Mouse (Mus musculus) spleen, postnatal 10 days (tissue): ENCODE data around the gene Unc93a2.
"Not testable (repeated sequence)": the region's sequence is repeated elsewhere in the genome, so short reads cannot be mapped to it uniquely, and the experiment has no call there.

Source experiments
- DNase-seq, 2 experiments: peaks; one replicate each; pipeline ENCODE4 v3.0.0; 2021 to 2022; ENCODE audit warnings: low spot score in 2 of 2

The Unc93a2 gene

DNA sequence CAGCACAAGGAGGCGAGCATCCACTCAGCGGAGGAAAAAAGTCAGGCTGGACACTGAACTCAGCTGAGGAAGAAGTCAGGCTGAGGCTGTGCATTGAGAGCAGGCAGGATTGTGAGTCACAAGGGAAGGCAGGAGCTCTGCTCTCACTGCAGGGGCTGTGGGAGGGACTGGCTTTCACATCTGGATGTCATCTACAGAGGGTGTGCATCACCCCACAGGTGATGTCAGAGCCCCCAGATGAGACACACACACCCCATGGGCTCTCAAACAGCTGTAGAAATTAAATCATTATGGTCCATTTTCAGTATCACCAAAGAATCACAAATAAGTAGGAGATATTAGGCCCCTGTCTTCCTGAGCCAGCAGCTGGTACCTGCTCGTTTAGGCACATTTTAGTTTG, at the start of gene Unc93a2:
Gene Unc93a2, minus strand, starts transcription at position 101 of the 400 bp plus-strand sequence.
- DNase-seq = not testable (repeated sequence)

- not testable (repeated sequence) for DNase-seq
Observed at GRCm38 (mm10) chr17:7434121-7434520, 48.9 kb upstream of the Unc93a2 start.

GRCm38 (mm10) chr17:7430210-7430631, 45.0 kb upstream of the Unc93a2 start:
- DNase-seq = not testable (repeated sequence)

DNA sequence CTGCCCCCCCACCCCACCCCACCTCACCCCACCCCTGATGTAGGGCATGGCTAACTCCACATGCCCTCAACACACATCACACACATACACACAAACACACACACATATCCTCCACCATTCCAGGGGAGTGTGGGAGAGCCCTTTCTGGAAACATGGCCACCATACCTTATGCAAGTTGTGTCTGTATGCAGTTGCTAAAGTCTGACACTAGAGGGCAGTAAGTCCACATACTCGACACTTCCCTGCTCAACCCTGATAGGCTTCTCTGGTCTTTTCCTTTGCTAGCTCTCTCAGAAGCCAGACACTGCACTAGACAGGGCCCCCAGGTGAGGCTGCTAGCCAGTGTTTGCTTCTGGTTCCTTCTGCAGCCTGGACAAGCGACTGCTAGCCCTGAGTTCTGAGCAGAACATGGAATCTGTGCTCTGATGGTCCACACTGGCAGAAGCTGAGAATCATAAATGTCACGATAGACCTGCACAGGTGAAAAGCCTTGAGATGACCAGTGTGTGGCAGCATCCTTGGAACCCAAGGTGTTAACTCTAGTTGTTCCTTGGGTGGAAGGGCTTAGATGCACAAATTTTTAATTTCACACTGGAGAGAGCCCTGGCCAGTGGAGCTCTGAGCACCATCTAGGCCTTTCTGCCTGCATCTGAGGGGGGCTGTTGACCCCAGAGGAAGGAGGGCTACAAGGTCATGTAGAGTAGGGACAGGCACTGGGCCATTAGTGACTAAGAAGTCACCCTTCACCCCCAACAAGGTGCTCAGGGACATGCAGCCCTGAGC, 35.1 kb upstream of the Unc93a2 start:
- DNase-seq = not testable (repeated sequence)

GRCm38 (mm10) chr17:7414601-7415310, 29.5 kb upstream of the Unc93a2 start:
- DNase-seq = not testable (repeated sequence)

- not testable (repeated sequence) for DNase-seq
Observed at GRCm38 (mm10) chr17:7413336-7413735, 28.1 kb upstream of the Unc93a2 start.

- DNase-seq = not testable (repeated sequence)
Observed at GRCm38 (mm10) chr17:7399770-7400169, 14.5 kb upstream of the Unc93a2 start.

GRCm38 (mm10) chr17:7398198-7398847, 13.1 kb upstream of the Unc93a2 start:
- DNase-seq = not testable (repeated sequence)

DNA sequence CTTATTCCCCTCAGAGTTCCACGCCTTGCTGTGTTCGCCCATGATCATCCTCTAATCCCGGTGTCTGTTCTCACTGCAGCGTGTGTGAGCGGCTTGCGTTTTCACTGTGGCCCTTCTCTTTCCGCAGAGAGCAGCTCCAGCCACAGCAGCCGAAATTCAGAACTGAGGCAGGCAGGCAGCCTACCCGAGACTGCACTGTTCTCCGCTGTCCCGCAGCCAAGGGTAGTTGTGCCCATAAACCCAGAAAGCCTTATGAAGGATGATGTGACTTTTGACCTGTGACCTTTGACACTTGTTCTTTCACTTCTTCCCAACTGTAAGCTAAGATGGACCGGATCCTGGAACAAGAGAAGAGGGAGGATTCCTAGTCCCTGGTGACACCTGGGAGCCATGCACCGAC, 11.8 kb upstream of the Unc93a2 start:
- DNase-seq = not testable (repeated sequence)

DNA sequence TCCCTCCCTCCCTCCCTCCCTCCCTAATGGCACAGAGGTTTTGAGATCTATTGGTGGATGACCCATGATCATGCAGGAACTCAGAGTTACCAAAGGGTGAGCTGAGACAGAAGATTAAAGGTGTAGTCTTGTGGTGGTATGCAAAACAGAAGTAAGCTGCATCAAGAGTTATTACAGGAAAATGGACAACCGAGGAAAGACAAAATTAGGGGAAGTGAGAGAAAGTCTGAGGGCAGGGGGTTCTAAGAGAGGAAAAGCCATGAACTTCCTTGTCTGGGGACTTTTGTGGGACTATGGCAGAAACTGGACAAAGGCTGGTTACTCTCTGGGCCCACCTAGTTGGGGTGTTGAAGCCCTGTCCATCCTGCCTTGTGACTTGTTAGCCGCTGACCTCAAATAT, 11.0 kb upstream of the Unc93a2 start:
- not testable (repeated sequence) for DNase-seq

DNA sequence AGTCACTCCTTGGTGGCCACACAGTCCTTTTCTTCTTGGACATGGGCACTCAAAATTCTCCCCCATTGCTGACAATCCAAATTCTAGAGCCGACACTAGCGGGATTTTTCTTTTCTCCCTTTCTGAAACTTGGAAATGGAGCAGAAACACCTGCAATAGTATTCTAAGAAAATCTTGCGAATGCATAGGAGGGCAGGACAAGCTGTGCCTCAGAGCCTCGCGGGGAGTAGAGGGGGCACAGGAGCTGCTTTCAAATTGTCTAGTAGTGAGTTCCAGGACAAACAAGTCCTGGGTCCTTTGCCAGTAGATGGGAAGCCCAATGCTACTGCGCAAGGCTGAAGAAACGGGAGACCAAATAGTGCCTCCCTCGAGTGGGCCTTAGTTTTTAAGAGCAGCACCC, 10.4 kb upstream of the Unc93a2 start:
- not testable (repeated sequence) for DNase-seq

GRCm38 (mm10) chr17:7395116-7395515, 9.9 kb upstream of the Unc93a2 start:
- not testable (repeated sequence) for DNase-seq

- not testable (repeated sequence) for DNase-seq
Observed at GRCm38 (mm10) chr17:7389898-7390297, 4.6 kb upstream of the Unc93a2 start.

GRCm38 (mm10) chr17:7388958-7389356, 3.7 kb upstream of the Unc93a2 start:
- not testable (repeated sequence) for DNase-seq

DNA sequence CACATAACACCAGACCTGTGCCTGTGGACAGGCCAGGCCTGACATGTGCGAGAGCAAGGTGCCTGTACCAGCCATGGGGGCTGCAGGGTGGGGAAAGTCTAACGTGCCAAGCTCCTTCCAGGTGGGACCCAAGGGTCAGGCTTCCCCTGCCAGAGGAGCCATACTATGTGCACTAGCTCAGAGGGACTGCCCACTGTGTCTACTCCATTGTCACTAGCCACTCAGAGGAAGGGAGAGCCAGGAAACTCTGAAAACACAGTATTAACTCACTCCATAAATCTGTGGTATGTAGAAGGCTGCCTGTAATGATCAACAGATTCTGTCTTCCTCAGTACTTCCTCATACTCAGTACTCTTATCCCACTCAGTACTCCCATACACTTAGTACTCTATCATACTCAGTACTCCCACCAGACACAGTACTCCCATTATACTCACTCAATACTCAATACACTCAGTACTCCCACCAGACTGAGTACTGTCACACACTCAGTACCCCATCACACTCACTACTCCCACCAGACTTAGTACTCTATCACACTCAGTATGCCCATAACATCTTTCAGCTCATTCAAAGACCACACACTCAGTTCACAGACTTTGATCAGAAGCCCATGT, 3.2 kb upstream of the Unc93a2 start:
- DNase-seq = not testable (repeated sequence)

- DNase-seq = not testable (repeated sequence)
Observed at GRCm38 (mm10) chr17:7386016-7386415, 752 bp upstream of the Unc93a2 start.

DNA sequence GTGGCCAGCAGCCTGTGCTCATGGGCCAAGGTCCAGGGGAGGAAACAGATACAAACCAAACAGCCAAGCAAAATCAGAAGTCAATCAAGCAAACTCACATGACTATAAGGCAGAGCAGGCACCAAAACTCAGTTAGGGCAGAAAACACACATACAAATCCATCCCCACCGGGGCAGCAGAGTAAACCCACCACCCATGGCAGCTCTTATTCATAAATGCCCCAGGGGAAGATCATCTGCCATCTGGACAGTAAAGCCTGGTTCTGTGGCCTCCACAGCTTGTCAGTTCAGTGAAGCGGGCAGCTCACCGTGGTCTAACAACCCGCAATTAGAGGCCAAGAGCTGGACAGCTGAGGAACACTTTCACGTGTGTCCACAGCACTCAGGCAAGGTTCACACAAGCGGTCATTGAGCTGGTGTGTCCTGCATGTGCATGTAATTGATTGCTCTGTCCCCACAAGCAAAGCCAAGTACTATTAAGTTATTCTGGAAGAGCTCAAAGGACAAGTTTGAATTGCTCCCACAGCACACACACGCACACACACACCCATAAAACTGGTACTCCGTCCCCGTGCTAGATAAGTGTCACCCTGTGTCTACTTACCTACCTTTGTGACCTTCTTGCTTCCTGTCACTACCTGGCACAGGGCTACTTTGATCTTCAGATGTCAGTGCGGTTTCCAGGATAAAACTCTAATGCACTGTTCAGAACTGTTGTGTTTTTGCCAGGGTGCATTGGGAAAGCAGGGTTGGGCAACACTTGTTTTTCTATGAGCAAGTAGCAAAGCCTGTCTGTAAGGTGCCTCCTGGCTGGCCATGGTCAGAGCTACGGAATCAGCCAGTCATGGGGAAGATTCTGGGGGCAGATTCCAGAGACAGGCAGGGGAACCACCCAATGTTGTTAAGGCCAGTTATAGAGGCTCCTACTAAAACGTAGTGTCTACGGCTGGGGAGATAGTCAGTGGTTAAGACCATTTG, 1.8 kb downstream of the Unc93a2 start:
- DNase-seq = not testable (repeated sequence)

- DNase-seq = not testable (repeated sequence)
Observed at GRCm38 (mm10) chr17:7382711-7383110, 2.6 kb downstream of the Unc93a2 start.

DNA sequence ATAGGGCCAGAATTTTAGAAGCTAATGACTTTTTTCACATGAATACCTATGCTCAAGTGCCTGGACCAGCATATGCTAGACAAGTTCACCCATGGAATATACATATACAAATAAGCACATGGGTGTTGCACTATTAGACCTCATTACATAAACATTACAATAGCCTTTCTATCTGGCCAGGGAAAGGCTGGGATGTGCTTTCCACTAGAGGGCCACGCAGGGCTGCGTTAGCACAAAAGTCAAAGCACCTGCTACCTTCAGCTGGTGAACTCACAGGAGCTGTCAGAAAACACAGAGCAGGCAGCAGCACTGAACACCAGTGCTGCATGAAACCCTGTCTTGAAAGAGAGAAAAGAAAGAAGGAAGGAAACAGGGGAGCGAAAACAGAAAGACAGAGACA, 7.4 kb downstream of the Unc93a2 start:
- DNase-seq = not testable (repeated sequence)

DNA sequence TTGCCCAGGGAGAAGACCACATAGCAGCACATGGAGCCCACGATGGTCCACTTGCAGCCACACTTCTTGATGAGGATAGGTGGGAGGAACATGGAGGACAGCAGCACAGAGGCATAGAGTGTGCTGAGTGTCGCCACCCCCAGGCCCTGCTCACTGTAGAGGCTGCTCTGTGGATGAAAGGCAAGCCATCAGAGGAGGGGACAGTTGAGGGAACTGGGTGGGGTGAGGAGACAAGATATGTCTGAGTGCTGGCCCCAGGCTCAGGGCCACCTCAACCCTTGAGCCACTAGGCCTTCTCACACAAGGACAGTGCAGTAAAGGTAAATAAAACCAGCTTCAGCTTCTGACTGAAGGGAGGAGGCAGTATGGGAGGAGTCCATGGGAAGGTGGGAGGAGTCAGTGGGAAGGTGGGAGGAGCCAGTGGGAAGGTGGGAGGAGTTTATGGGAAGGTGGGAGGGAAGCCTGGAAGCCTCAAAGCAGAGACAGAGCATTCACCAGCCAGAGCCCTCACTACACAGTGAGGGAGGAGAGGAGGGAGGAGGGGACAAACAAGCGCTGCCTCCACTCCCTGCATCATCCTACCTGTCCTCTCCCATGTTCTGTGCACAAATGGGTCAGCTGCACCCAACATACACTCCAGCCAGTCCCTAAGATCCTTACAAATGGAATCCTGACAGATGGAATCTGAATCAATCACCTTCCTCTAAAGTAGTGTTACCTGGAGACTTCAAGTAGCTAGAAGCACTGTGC, 8.1 kb downstream of the Unc93a2 start:
- DNase-seq = not testable (repeated sequence)
